Mouse (Mus musculus) C2C12 (cell line): Measurements from ENCODE around the gene Iqch. TPM values are rescaled to one million over a fixed set of nuclear protein-coding genes. Genes with fewer than 3 reads are reported as not detected.

ENCODE experiments used
- H3K27me3 ChIP-seq: one replicate; pipeline ENCODE4 v1.6.1; 2011; ENCODE audit not compliant: control insufficient read depth, insufficient read depth, insufficient read length
- H3K36me3 ChIP-seq: one replicate; pipeline ENCODE4 v1.6.1; 2011; ENCODE audit not compliant: control insufficient read depth, insufficient read depth
- H3K4me3 ChIP-seq: one replicate; pipeline ENCODE4 v1.5.1; 2011; ENCODE audit warnings: mild to moderate bottlenecking, control low read depth; ENCODE audit not compliant: poor library complexity, insufficient read depth, severe bottlenecking
- H3K79me2 ChIP-seq: one replicate; pipeline ENCODE4 v1.6.1; 2011; ENCODE audit not compliant: control insufficient read depth, insufficient read depth
- H3K79me3 ChIP-seq: one replicate; pipeline ENCODE4 v1.6.1; 2011; ENCODE audit warnings: low read depth, control low read depth
- H3ac ChIP-seq: one replicate; pipeline ENCODE3; 2011; ENCODE audit warnings: low read depth; ENCODE audit not compliant: control insufficient read depth, insufficient read length
- CEBPB ChIP-seq: IDR thresholded peaks from one replicate; pipeline ENCODE4 v1.6.1; 2011; ENCODE audit warnings: low read depth, mild to moderate bottlenecking, control low read depth, moderate library complexity
- CTCF ChIP-seq: IDR thresholded peaks from one replicate; pipeline ENCODE4 v1.5.1; 2011; ENCODE audit not compliant: control insufficient read depth, insufficient read depth, insufficient read length
- FOSL1 ChIP-seq: IDR thresholded peaks from one replicate; pipeline ENCODE4 v1.8.0; 2011; ENCODE audit warnings: mild to moderate bottlenecking, low read length; ENCODE audit not compliant: poor library complexity, insufficient read depth, severe bottlenecking
- MAX ChIP-seq: IDR thresholded peaks from one replicate; pipeline ENCODE4 v1.6.1; 2011; ENCODE audit warnings: mild to moderate bottlenecking, control low read depth
- MYOD1 ChIP-seq: IDR thresholded peaks from one replicate; pipeline ENCODE4 v1.6.1; 2011; ENCODE audit warnings: low read depth; ENCODE audit not compliant: control insufficient read depth, insufficient read length
- MYOG ChIP-seq: IDR thresholded peaks from one replicate; pipeline ENCODE4 v1.6.1; 2011; ENCODE audit not compliant: control insufficient read depth, insufficient read length; ENCODE audit errors: extremely low read depth
- USF1 ChIP-seq: IDR thresholded peaks from one replicate; pipeline ENCODE4 v1.6.1; 2011; ENCODE audit warnings: low read depth, mild to moderate bottlenecking, control low read depth, moderate library complexity
- polyA plus RNA-seq: library from polyadenylated mRNA; unstranded; fragments of >200 nt; fragmentation: generic; extraction: Trizol; gene quantifications from one replicate; pipeline ENCODE4 v1.2.1, GENCODE M21; 2012; ENCODE audit warnings: missing spikeins

Gene Iqch
- polyA plus RNA-seq, 1 experiment, result not detected

DNA sequence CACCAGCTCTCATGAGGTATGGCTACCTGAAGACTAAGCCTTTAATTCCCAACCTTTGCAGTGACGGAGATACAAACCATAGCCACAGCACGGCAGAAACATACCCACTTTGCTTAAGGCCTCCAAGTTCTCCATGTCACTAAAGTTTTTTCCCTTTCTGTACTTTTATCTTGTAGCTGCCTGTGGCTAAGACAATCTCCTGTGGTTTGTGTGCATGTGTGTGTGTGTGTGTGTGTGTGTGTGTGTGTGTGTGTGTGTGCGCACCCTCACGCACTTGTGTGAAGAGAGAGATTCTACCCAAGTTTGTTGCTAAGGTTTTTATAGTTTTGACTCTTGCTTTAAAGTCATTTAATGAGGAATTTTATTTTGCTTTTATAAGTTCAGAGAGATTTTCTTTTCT is 219.5 kb downstream of the Iqch start:
- Histone ChIP-seq H3K27me3 (no peaks in the 10 kb centered on the region), H3K79me3 (no peaks in the 10 kb centered on the region), H3K36me3 (no peaks in the 10 kb centered on the region), H3K79me2 (peaks cover 9% of the 10 kb centered on the region), H3ac (no peak overlapping the region), H3K4me3 (no peak overlapping the region)
- TF ChIP-seq FOSL1, result no peak
- TF ChIP-seq MYOG, result no peak
- no peak for TF ChIP-seq CEBPB
- no peak for TF ChIP-seq MYOD1
- no peak for TF ChIP-seq USF1
- no peak for TF ChIP-seq CTCF
- no peak for TF ChIP-seq MAX

- Histone ChIP-seq H3K27me3 (no peaks in the 10 kb centered on the region), H3K79me3 (peaks cover 2% of the 10 kb centered on the region), H3K36me3 (no peaks in the 10 kb centered on the region), H3ac (no peak overlapping the region), H3K4me3 (no peak overlapping the region), H3K79me2 (peaks cover 29% of the 10 kb centered on the region)
- TF ChIP-seq MAX (no peak), USF1 (no peak), MYOG (no peak), FOSL1 (no peak), CTCF (no peak), CEBPB (no peak), MYOD1 (no peak)
Observed at GRCm38 (mm10) chr9:63380326-63380725, 222.0 kb downstream of the Iqch start.

GRCm38 (mm10) chr9:63378174-63378573 is 224.1 kb downstream of the Iqch start:
- Histone ChIP-seq H3K36me3 (no peaks in the 10 kb centered on the region), H3K27me3 (no peaks in the 10 kb centered on the region), H3ac (peak overlapping the region; percentile 88), H3K79me3 (peaks cover 2% of the 10 kb centered on the region), H3K79me2 (peaks cover 41% of the 10 kb centered on the region), H3K4me3 (peak overlapping the region; percentile 57)
- no peak for TF ChIP-seq USF1
- no peak for TF ChIP-seq MAX
- no peak for TF ChIP-seq CEBPB
- no peak for TF ChIP-seq FOSL1
- no peak for TF ChIP-seq CTCF
- no peak for TF ChIP-seq MYOD1
- no peak for TF ChIP-seq MYOG

DNA sequence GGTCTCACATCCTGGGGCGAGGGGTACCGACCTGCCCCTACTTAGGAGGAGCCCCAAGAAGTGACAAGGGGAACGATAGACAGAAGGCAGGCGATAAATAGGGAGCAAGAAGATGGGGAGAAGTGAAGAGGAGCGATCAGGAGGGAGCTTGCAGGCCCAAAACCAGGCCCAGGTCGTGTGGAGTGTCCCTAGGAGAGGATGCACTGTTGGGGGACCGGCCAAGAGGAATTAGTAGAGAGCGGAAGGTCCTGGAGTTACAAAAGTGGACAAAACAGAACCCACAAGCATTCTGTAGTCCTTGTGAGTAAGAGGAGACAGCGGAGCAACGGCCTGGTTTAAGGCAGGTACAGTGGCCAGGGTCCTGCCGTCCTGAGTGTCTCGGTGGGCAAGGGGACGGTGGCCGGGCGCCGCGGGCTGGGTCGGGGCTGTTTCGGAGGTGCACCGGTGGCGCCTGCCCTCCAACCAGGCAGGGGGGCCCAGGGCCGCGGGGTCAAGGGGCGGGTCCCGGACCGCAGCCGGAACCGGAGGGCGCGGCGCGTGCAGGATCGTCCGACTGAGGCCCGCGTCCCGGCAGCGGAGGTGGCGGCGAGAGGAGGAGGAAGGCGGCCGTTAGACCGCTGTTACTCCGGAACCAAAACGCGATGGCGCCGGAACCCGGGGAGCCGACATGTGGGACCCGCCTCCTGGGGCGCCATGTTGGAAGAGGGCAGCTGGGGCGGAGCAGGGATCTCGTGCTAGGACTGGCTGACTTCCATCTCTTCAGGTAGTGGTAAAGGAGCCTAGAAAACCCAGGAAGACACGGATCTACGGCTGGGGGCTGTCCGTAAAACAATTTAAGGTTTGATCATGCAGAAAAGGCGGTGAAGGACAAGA is 224.8 kb downstream of the Iqch start, which contains the start of gene Map2k5:
TSS of gene Map2k5 (minus strand) at position 633 of the 873 bp plus-strand sequence.
- Histone ChIP-seq H3K79me2 (peaks cover 41% of the 10 kb centered on the region), H3K36me3 (no peaks in the 10 kb centered on the region), H3K27me3 (no peaks in the 10 kb centered on the region), H3K4me3 (peak within 1 kb of the TSS; percentile 57), H3ac (peak within 1 kb of the TSS; percentile 88), H3K79me3 (peaks cover 2% of the 10 kb centered on the region)
- no peak for TF ChIP-seq MYOG
- peak; percentile 39 for TF ChIP-seq MAX
- no peak for TF ChIP-seq FOSL1

DNA sequence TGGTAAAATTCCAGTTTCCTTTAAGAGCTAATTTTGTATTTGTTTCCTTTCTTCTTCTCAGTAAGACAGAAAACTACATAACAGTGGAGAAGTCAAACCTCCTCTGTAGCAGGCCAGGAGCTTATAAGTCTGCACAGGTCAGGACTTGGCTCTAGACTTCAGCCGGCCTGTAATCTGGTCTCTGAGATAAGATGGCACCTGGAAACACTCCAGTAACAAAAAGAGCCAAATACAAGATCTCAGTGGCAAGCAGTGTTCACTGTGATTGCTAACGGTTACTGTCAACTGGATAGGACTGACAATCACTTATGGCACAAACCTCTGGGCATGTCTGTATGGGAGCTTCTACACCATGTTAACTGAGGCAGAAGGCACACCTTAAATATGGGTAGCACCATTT is 229.0 kb downstream of the Iqch start:
- H3K79me2 ChIP-seq, result peaks cover 37% of the 10 kb centered on the region
- TF ChIP-seq CTCF (no peak), FOSL1 (no peak), CEBPB (no peak), USF1 (no peak), MAX (no peak), MYOG (no peak), MYOD1 (no peak)
- no peaks in the 10 kb centered on the region for H3K36me3 ChIP-seq

GRCm38 (mm10) chr9:63372541-63372940 is 229.8 kb downstream of the Iqch start:
- Histone ChIP-seq H3K27me3 (no peaks in the 10 kb centered on the region), H3K36me3 (no peaks in the 10 kb centered on the region), H3ac (no peak overlapping the region), H3K79me2 (peaks cover 31% of the 10 kb centered on the region), H3K4me3 (no peak overlapping the region), H3K79me3 (peaks cover 4% of the 10 kb centered on the region)
- TF ChIP-seq CEBPB (no peak), MYOG (no peak), FOSL1 (no peak), MAX (no peak), MYOD1 (no peak), CTCF (no peak), USF1 (no peak)

More for the DNA sequence above, 229.0 kb downstream of the Iqch start:
- H3ac ChIP-seq, result no peak overlapping the region
- H3K27me3 ChIP-seq, result no peaks in the 10 kb centered on the region
- no peak overlapping the region for H3K4me3 ChIP-seq
- peaks cover 4% of the 10 kb centered on the region for H3K79me3 ChIP-seq

Other genes starting within 250 kb of the Iqch start
- 15.3 TPM for gene Map2k5, start 224.6 kb downstream of the Iqch start, polyA plus RNA-seq
- gene 2300009A05Rik, start 203.2 kb downstream of the Iqch start, polyA plus RNA-seq, result 22.1 TPM
- gene Aagab, start 167 bp upstream of the Iqch start, polyA plus RNA-seq, result 9.1 TPM
- 6.3 TPM for gene Smad3, start 155.5 kb upstream of the Iqch start, polyA plus RNA-seq